Mouse (Mus musculus) cortical plate, adult 2 months (tissue): ENCODE measurements around the gene Orm3.

Experiments used
- CTCF ChIP-seq: fragments of 200-500 bp; IDR thresholded peaks from 2 replicates; pipeline ENCODE4 v1.5.1; 2011; ENCODE audit warnings: mild to moderate bottlenecking, control low read depth, low read length; ENCODE audit not compliant: insufficient read depth; ENCODE audit errors: extremely low read depth
- POLR2A ChIP-seq: fragments of 200-500 bp; IDR thresholded peaks from 2 replicates; pipeline ENCODE4 v1.6.1; 2011; ENCODE audit warnings: mild to moderate bottlenecking, low read length, control low read depth; ENCODE audit not compliant: insufficient read depth; ENCODE audit errors: extremely low read depth

DNA sequence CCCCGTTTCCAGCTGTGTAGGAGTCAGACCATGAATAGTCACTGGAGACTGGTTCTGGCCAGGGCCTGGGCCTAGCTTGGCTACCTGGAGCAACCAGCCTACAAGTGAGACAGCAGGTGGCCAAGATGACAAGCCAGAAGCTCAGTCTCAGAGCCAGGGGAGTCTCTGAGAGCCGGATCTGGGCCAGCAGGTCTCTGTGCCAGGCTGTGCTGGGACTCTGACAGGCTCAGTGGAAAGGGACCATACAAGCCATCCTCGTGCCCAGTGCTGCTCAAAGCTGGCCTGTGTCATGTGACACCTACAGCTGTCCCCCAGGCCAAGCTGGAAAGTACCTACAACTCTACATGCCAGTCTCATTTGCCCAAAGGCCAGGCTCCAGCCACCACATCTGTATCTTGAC lies 47.6 kb upstream of the Orm3 start:
- no peak for TF ChIP-seq POLR2A
- no peak for TF ChIP-seq CTCF
